Mouse (Mus musculus) neural tube, embryonic 12.5 days (tissue): ENCODE data around the gene Hcfc1r1. TPM values are rescaled to one million over a fixed set of nuclear protein-coding genes. Genes with fewer than 3 reads are reported as not detected.

ENCODE experiments used
- ATAC-seq: fragments of 200-750 bp; cut with Nextera tagmentation; 2 replicates; pipeline ENCODE4 v1.8.0; 2017; ENCODE audit warnings: low read depth, mild to moderate bottlenecking, moderate TSS enrichment, moderate library complexity; ENCODE audit not compliant: low FRiP score
- H3K27ac ChIP-seq: fragments of 300-500 bp; sonication (generic); 2 replicates; pipeline ENCODE4 v1.5.1; 2016
- H3K27me3 ChIP-seq: fragments of 300-500 bp; sonication (generic); replicated peaks from 2 replicates; pipeline ENCODE4 v1.6.1; 2016; ENCODE audit warnings: mild to moderate bottlenecking
- H3K36me3 ChIP-seq: fragments of 300-500 bp; sonication (generic); 2 replicates; pipeline ENCODE4 v1.6.1; 2016; ENCODE audit warnings: mild to moderate bottlenecking
- H3K4me1 ChIP-seq: fragments of 300-500 bp; sonication (generic); 2 replicates; pipeline ENCODE4 v1.6.1; 2016
- H3K4me2 ChIP-seq: fragments of 300-500 bp; sonication (generic); replicated peaks from 2 replicates; pipeline ENCODE4 v1.6.1; 2016; ENCODE audit warnings: mild to moderate bottlenecking
- H3K4me3 ChIP-seq: fragments of 300-500 bp; sonication (generic); 2 replicates; pipeline ENCODE4 v1.5.1; 2016
- H3K9ac ChIP-seq: fragments of 300-500 bp; sonication (generic); 2 replicates; pipeline ENCODE4 v1.6.1; 2016; ENCODE audit warnings: mild to moderate bottlenecking
- H3K9me3 ChIP-seq: fragments of 300-500 bp; sonication (generic); 2 replicates; pipeline ENCODE4 v1.6.1; 2016; ENCODE audit warnings: mild to moderate bottlenecking
- WGBS: fragments of 180-500 bp; shearing (Covaris S2); methylation state at CpG from one replicate; pipeline ENCODE4 v1.1.7; 2016; 5-methylcytosine and 5-hydroxymethylcytosine counted together
- polyA plus RNA-seq: library from polyadenylated mRNA; unstranded; fragments of >200 nt; fragmentation: Nextera tagmentation; extraction: Ambion mirVana; gene quantifications from 2 replicates; pipeline ENCODE4 v1.2.1, GENCODE M21; 2016

Hcfc1r1 gene
- polyA plus RNA-seq = 69.2 and 74.4 TPM in 2 replicates

- Histone ChIP-seq H3K9ac (peak within 1 kb of the TSS; percentile 61), H3K4me3 (peak within 1 kb of the TSS; percentile 56), H3K27ac (peak within 1 kb of the TSS; percentile 37; the same call in 1 of the 2 replicates), H3K4me2 (peak within 1 kb of the TSS; percentile 77), H3K36me3 (peaks cover 20% of the 10 kb centered on the region), H3K27me3 (peaks cover 34% of the 10 kb centered on the region), H3K4me1 (peaks cover 29% of the 10 kb centered on the region), H3K9me3 (no peaks in the 10 kb centered on the region)
- under 1% methylated on average over 45 of the region's 45 CpGs for WGBS
- ATAC-seq = peak; percentile 93
These were observed at the start of gene Hcfc1r1, which contains the start of gene Thoc6 for GRCm38 (mm10) chr17:23673424-23674073. Hcfc1r1 (plus strand) TSS chr17:23673596. Thoc6 (minus strand) TSS chr17:23673882.

DNA sequence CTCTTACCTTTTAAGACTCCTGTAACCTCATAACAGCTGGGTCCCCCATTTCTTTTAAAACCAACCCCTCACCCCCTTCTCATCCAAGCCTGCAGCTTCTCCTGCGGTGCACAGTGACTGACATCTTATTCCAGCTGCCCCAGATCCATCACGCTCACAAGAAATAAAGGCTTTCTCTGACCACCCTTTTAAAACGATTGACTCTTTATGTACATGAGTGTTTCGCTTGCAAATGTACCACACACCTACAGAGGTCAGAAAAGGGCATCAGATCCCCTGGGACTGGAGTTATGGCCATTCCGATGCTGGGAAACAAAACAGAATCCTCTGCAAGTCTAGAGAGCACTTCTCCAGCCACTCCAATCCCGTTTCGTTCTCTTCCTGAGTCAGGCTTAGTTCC lies 45.6 kb upstream of the Hcfc1r1 start:
- Histone ChIP-seq H3K9me3 (no peaks in the 10 kb centered on the region), H3K27me3 (no peaks in the 10 kb centered on the region), H3K4me3 (no peak overlapping the region), H3K9ac (no peak overlapping the region), H3K4me1 (0 out of 2 replicates have a peak, but pooled peaks cover 4% of the 10 kb centered on the region), H3K4me2 (no peak overlapping the region), H3K36me3 (no peaks in the 10 kb centered on the region), H3K27ac (no peak overlapping the region)
- no peak for ATAC-seq
- 38% methylated on average over 7 of the region's 7 CpGs for WGBS

- WGBS = 19% methylated on average over 22 of the region's 22 CpGs
These were observed 43.0 kb upstream of the Hcfc1r1 start for GRCm38 (mm10) chr17:23630195-23631020.

GRCm38 (mm10) chr17:23631241-23631640 lies 42.2 kb upstream of the Hcfc1r1 start:
- H3K27ac ChIP-seq = no peak overlapping the region
- H3K9me3 ChIP-seq = no peaks in the 10 kb centered on the region
- WGBS = 86% methylated on average over 8 of the region's 8 CpGs
- ATAC-seq = no peak
- H3K4me1 ChIP-seq = 0 out of 2 replicates have a peak, but pooled peaks cover 4% of the 10 kb centered on the region
- H3K9ac ChIP-seq = no peak overlapping the region
- no peak overlapping the region for H3K4me2 ChIP-seq
- no peaks in the 10 kb centered on the region for H3K36me3 ChIP-seq
- no peaks in the 10 kb centered on the region for H3K27me3 ChIP-seq
- no peak overlapping the region for H3K4me3 ChIP-seq

More at GRCm38 (mm10) chr17:23630195-23631020, 43.0 kb upstream of the Hcfc1r1 start:
- ATAC-seq = peak; percentile 85
- H3K36me3 ChIP-seq = no peaks in the 10 kb centered on the region
- H3K27ac ChIP-seq = no peak overlapping the region
- H3K4me1 ChIP-seq = 0 out of 2 replicates have a peak, but pooled peaks cover 4% of the 10 kb centered on the region
- no peaks in the 10 kb centered on the region for H3K9me3 ChIP-seq
- H3K4me2 ChIP-seq = peak overlapping the region; percentile 50
- no peak overlapping the region for H3K4me3 ChIP-seq
- H3K27me3 ChIP-seq = no peaks in the 10 kb centered on the region
- H3K9ac ChIP-seq = no peak overlapping the region

DNA sequence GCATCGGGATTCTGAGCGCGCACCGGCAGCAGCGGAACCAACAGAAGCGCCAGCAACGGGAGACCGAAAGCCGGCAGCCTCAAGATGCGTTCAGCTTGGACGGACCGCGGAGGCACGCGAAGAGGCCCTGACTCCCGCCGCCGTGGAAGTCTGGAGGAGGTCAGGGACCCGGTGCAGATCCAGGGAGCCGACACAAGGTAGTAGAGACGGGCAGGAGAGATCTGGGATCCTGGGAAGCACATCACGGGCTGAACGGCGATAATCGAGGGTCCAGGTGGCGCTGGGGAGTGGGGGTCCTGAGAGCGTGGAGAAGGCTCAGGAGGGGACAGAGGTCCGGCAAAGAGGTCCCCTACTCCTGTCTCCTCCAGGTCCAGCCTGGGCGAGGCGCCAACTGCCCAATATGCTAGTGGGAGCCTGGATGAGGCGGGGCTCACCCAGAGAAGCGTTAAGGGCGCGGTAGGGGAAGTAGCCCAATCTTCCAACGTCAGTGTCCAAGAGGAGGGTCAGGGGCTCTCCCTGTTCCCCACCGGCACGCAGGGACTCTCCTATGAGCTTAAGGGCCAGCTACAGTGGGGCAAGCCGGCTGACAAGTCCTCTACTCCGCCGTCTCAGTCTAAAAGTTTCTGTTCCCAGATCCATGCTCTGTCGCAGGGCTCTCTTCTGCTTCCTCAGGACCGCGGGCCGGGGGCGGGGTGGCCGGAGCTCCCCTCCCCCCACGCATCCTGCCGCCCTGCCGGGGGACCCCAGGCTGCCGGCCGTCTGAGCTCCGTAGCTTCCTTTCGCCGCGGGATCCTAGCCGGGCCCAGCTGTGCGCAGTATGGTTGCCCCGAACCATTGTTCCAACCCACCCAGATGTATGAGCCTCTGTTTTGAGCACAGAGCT lies 28.5 kb upstream of the Hcfc1r1 start, which contains the start of gene Mmp25:
Gene Mmp25, minus strand, starts transcription at position 665 of the 883 bp plus-strand sequence.
- Histone ChIP-seq H3K27me3 (peaks cover 33% of the 10 kb centered on the region), H3K9me3 (no peaks in the 10 kb centered on the region), H3K4me1 (peaks cover 9% of the 10 kb centered on the region; the same call in 1 of the 2 replicates), H3K36me3 (no peaks in the 10 kb centered on the region), H3K27ac (no peak within 1 kb of the TSS), H3K9ac (peak within 1 kb of the TSS; percentile 44; the same call in 1 of the 2 replicates), H3K4me3 (peak within 1 kb of the TSS; percentile 39), H3K4me2 (peak within 1 kb of the TSS; percentile 77)
- under 1% methylated on average over 58 of the region's 58 CpGs for WGBS
- peak; percentile 57; the same call in 1 of the 2 replicates for ATAC-seq

- H3K4me2 ChIP-seq = no peak overlapping the region
- no peak overlapping the region for H3K9ac ChIP-seq
- H3K4me1 ChIP-seq = peaks cover 9% of the 10 kb centered on the region; the same call in 1 of the 2 replicates
- H3K36me3 ChIP-seq = no peaks in the 10 kb centered on the region
- H3K4me3 ChIP-seq = no peak overlapping the region
- peaks cover 33% of the 10 kb centered on the region for H3K27me3 ChIP-seq
- H3K27ac ChIP-seq = no peak overlapping the region
- ATAC-seq = no peak
- 33% methylated on average over 10 of the region's 10 CpGs for WGBS
- H3K9me3 ChIP-seq = no peaks in the 10 kb centered on the region
These were observed 27.5 kb upstream of the Hcfc1r1 start for GRCm38 (mm10) chr17:23645894-23646293.

DNA sequence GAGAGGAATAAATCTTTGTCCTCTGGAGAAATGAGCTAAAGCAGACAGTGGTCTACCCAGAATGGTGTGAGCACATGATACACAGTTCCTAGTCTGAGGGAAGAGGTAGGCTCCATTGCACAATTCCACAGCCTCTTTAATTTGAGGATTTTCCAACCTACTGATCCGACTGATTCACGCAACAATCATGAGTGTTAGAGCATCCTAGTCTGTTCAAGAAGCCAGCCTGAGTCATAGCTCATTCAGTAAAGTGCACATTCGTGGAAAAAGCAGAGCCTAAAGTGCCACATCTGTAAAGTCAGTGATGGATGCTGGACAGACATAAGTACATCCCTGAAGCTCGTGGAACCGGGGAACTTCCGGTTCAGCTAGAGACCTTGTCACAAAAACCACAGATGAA lies 22.0 kb upstream of the Hcfc1r1 start:
- WGBS = 89% methylated on average over 6 of the region's 6 CpGs

DNA sequence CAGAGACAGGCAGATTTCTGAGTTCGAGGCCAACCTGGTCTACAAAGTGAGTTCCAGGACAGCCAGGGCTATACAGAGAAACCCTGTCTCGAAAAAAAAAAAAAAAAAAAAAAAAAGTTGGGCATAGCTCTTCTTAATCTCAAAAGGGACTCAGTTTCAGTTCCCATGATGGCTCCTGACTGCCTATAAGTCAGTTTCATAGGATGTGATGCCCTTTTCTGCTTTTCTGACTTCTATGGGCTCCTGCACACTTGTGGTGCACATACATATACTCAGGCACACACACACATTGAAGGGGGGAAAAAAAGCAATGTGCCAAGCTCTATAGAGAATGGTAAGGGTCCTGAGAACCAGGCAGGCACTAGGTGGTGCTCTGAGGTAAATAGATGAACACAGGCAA lies 20.1 kb upstream of the Hcfc1r1 start:
- Histone ChIP-seq H3K4me3 (no peak overlapping the region), H3K4me2 (no peak overlapping the region), H3K27me3 (0 out of 2 replicates have a peak, but pooled peaks cover 4% of the 10 kb centered on the region), H3K36me3 (no peaks in the 10 kb centered on the region), H3K27ac (no peak overlapping the region), H3K9ac (no peak overlapping the region), H3K4me1 (no peaks in the 10 kb centered on the region), H3K9me3 (no peaks in the 10 kb centered on the region)
- no peak for ATAC-seq
- 60% methylated on average over 2 of the region's 2 CpGs for WGBS

More for the DNA sequence above, 22.0 kb upstream of the Hcfc1r1 start:
- Histone ChIP-seq H3K27ac (no peak overlapping the region), H3K4me1 (no peaks in the 10 kb centered on the region), H3K9me3 (no peaks in the 10 kb centered on the region), H3K4me2 (no peak overlapping the region), H3K9ac (no peak overlapping the region), H3K36me3 (no peaks in the 10 kb centered on the region), H3K4me3 (no peak overlapping the region), H3K27me3 (0 out of 2 replicates have a peak, but pooled peaks cover 7% of the 10 kb centered on the region)
- ATAC-seq = no peak

GRCm38 (mm10) chr17:23654001-23654400 lies 19.4 kb upstream of the Hcfc1r1 start:
- WGBS = 62% methylated on average over 6 of the region's 6 CpGs
- ATAC-seq = no peak

DNA sequence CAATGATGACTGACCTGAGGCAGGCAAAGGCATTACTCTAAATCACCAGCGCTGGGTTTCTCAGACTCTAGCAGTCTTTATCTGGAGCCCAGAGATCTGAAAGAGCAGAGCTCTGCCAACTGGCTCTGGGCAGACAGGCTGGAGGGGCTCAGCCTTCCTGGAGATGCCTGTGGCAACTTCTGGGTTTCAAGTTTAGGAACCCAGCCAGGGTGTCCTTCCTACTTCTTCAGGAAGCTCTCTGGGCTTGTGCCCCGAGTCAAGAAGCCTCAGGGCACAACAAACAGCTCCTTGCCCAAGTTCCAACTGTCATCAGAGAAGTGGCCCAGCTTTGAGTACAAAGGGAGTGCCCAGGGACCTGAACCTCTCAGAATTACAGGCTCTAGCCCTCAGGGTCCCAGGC lies 19.0 kb upstream of the Hcfc1r1 start:
- Histone ChIP-seq H3K4me3 (no peak overlapping the region), H3K27me3 (0 out of 2 replicates have a peak, but pooled peaks cover 8% of the 10 kb centered on the region), H3K36me3 (no peaks in the 10 kb centered on the region), H3K27ac (no peak overlapping the region), H3K4me2 (no peak overlapping the region), H3K9me3 (no peaks in the 10 kb centered on the region), H3K4me1 (no peaks in the 10 kb centered on the region), H3K9ac (no peak overlapping the region)
- WGBS = 73% methylated on average over 2 of the region's 2 CpGs
- no peak for ATAC-seq

More at GRCm38 (mm10) chr17:23654001-23654400, 19.4 kb upstream of the Hcfc1r1 start:
- Histone ChIP-seq H3K27me3 (0 out of 2 replicates have a peak, but pooled peaks cover 5% of the 10 kb centered on the region), H3K4me3 (no peak overlapping the region), H3K4me2 (no peak overlapping the region), H3K9me3 (no peaks in the 10 kb centered on the region), H3K9ac (no peak overlapping the region), H3K4me1 (no peaks in the 10 kb centered on the region), H3K27ac (no peak overlapping the region), H3K36me3 (no peaks in the 10 kb centered on the region)

DNA sequence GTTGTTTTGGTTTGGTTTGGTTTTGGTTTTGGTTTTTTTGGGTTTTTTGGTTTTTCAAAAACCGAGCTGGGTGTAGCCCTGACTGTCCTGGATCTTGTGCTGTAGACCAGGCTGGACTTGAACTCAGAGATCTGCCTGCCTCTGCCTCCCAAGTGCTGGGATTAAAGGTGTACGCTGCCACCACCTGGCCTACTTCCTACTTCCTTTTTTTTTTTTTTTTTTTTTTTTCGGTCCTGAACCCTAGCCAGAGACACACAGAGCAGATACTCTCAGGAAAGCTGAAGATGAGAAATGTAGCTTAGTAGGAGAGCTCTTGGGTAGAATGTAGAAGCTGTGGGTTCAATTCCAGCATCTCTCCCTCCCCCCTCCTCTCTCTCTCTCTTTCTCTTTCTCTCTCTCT lies 14.9 kb upstream of the Hcfc1r1 start:
- ATAC-seq = no peak

More for the DNA sequence above, 14.9 kb upstream of the Hcfc1r1 start:
- Histone ChIP-seq H3K36me3 (no peaks in the 10 kb centered on the region), H3K27me3 (peaks cover 41% of the 10 kb centered on the region), H3K9ac (no peak overlapping the region), H3K4me1 (no peaks in the 10 kb centered on the region), H3K9me3 (no peaks in the 10 kb centered on the region), H3K4me2 (no peak overlapping the region), H3K4me3 (no peak overlapping the region), H3K27ac (no peak overlapping the region)
- WGBS = 81% methylated on average over 3 of the region's 3 CpGs
